Mouse (Mus musculus): ENCODE measurements around the gene Serpina3f.

- no peak for TF ChIP-seq TAL1 (conservative IDR thresholded peaks at IDR 0.05; ENCODE audit: low read depth, low read length)
- no peak for TF ChIP-seq GATA1 (IDR thresholded peaks at IDR 0.05; ENCODE audit: borderline replicate concordance, low read length)
These were observed 48.5 kb downstream of the Serpina3f start, which contains the start of gene Serpina3i for GRCm38 (mm10) chr12:104262863-104263262.

Data from G1E (cell line).